Mouse (Mus musculus) G1E (cell line): ENCODE results near the gene Ap2b1.

Experiments used
- CTCF ChIP-seq: IDR thresholded peaks from 2 replicates; pipeline ENCODE4 v1.5.1; 2012; ENCODE audit warnings: low read depth, low read length, inconsistent platforms, mixed read lengths
- GATA1 ChIP-seq: IDR thresholded peaks from 2 replicates; pipeline ENCODE4 v1.6.1; 2012; ENCODE audit warnings: borderline replicate concordance, low read length, inconsistent platforms, mixed read lengths
- TAL1 ChIP-seq: conservative IDR thresholded peaks from 2 replicates; pipeline ENCODE4 v1.6.1; 2012; ENCODE audit warnings: low read depth, low read length, inconsistent platforms, mixed read lengths

DNA sequence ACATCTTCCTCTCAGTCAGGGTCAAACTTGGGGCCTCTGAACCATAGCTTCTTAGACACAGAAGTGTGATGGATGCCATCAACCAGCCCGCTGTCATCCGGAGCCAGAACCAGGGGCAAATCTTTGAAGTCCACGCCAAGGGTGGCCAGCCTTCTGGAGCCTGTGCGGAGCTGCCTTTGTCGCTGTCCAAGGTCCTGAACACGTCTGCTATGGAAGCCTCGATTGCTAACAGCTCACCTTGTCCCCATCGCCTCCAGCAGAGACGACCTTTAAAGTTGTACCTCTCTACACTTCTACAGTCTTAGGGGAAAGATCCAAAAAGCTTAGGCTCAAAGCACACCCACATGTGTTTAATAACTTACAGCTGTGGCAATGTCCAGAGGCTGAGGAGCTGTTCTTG, 122.5 kb downstream of the Ap2b1 start:
- TF ChIP-seq GATA1, result no peak
- TF ChIP-seq CTCF, result no peak
- no peak for TF ChIP-seq TAL1
